19 mouse cellular contexts compared by ENCODE assay signal in genomic region chr9:21690031-21690430, GRCm38 (mm10). TPM values are rescaled to one million over a fixed set of nuclear protein-coding genes. Genes with fewer than 3 reads are reported as not detected.
A peak's percentile ranks its signal among the peaks of the same experiment; 100 is the strongest.
DNase-seq lines count a peak whose midpoint lies in the region; ATAC-seq and TF ChIP-seq lines count a peak whose summit lies in the region.
"Had no signal": no experiment of that assay in that cellular context is flagged by ENCODE, and none has a peak within 500 bp of the region (broad histone marks: within the 10 kb centered on the region; RNA-seq: fewer than 3 reads in every experiment).

No protein-coding gene starts in this region.

- intact Hi-C loops in heart, postnatal 10 days (cut with DNase I): loop anchor here (2.0 kb wide), 1 partner anchor 181 kb away; no protein-coding TSS in a partner anchor

- no peaks in the 10 kb centered on the region for H3K4me1 ChIP-seq in heart, postnatal 0 days (ENCODE audit: control insufficient read depth, insufficient read depth)
- H3K4me1 ChIP-seq: forebrain, embryonic 10.5 days; limb, embryonic 12.5 days; lung, embryonic 15.5 days; midbrain, embryonic 13.5 days; stomach, embryonic 15.5 days had no signal

- no peak for TF ChIP-seq CTCF in heart, postnatal 0 days (IDR thresholded peaks at IDR 0.05; ENCODE audit: low read depth)

- no peak for TF ChIP-seq EP300 in heart, postnatal 0 days (IDR thresholded peaks at IDR 0.05; ENCODE audit: low read depth)

- no peak overlapping the region for H3K4me3 ChIP-seq in heart, postnatal 0 days (ENCODE audit: low read depth, low read length)
- H3K4me3 ChIP-seq: forebrain, embryonic 10.5 days; layer of hippocampus, adult 2 months; limb, embryonic 12.5 days; lung, embryonic 15.5 days; midbrain, embryonic 13.5 days; stomach, embryonic 15.5 days had no signal

- H3K27me3 ChIP-seq in heart, postnatal 0 days (ENCODE audit: control insufficient read depth, insufficient read depth, low read length): no peaks in the 10 kb centered on the region
- H3K27me3 ChIP-seq: limb, embryonic 12.5 days; lung, embryonic 15.5 days; midbrain, embryonic 13.5 days; stomach, embryonic 15.5 days had no signal

- 73% methylated on average over 3 of the region's 3 CpGs for WGBS in heart, postnatal 0 days

- DNase-seq in heart, postnatal 0 days (ENCODE audit: low spot score): no peak
- DNase-seq in heart, postnatal 10 days: no peak
- DNase-seq in 3134 (ENCODE audit: extremely low read depth, insufficient read length, low spot score): peak; percentile 45
- peak; percentile 58 for DNase-seq in adrenal gland, adult 8-10 months
- DNase-seq in kidney, postnatal 14 days: peak; percentile 55
- no peak for DNase-seq in urinary bladder, postnatal 10 days (ENCODE audit: low spot score)
- DNase-seq: cerebellum, adult 11-12 months; heart, postnatal 36 days; right cerebral cortex, adult 18-20 months; thymus, postnatal 36 days had no signal

- no peak overlapping the region for H3K27ac ChIP-seq in heart, postnatal 0 days (ENCODE audit: low read depth)
- H3K27ac ChIP-seq: forebrain, embryonic 10.5 days; hindbrain, postnatal 0 days; layer of hippocampus, adult 2 months; limb, embryonic 12.5 days; lung, embryonic 15.5 days; midbrain, embryonic 13.5 days; stomach, embryonic 15.5 days had no signal

- no peaks in the 10 kb centered on the region for H3K9me3 ChIP-seq in heart, postnatal 0 days (replicated peaks; ENCODE audit: control insufficient read depth, low read length)
- H3K9me3 ChIP-seq: forebrain, embryonic 10.5 days; G1E; limb, embryonic 12.5 days; lung, embryonic 15.5 days; midbrain, embryonic 13.5 days; stomach, embryonic 15.5 days had no signal

- H3K36me3 ChIP-seq in heart, postnatal 0 days (replicated peaks; ENCODE audit: control insufficient read depth, insufficient read depth, low read length): peaks cover 69% of the 10 kb centered on the region

- H3K4me2 ChIP-seq in heart, postnatal 0 days (ENCODE audit: low read depth, low read length): no peak overlapping the region
- H3K4me2 ChIP-seq: limb, embryonic 12.5 days; lung, embryonic 15.5 days; midbrain, embryonic 13.5 days; stomach, embryonic 15.5 days had no signal

- no peak overlapping the region for H3K9ac ChIP-seq in heart, postnatal 0 days (replicated peaks; ENCODE audit: low read depth, low read length)
- H3K9ac ChIP-seq: limb, embryonic 12.5 days; lung, embryonic 15.5 days; midbrain, embryonic 13.5 days; stomach, embryonic 15.5 days had no signal

- ATAC-seq in heart, postnatal 0 days (ENCODE audit: insufficient read depth, low read depth): peak; percentile 37; the same call in 1 of the 2 replicates
- no peak for ATAC-seq in frontal cortex, adult (ENCODE audit: low TSS enrichment)
- ATAC-seq: hindbrain, postnatal 0 days; midbrain, embryonic 13.5 days had no signal

RNA-seq across cellular contexts. Expression of gene Ldlr, which starts 33.3 kb away (rescaled TPM):
- 36.8 and 42.9 TPM in 2 replicates for total RNA-seq in heart, postnatal 0 days (2014; rRNA removed; ENCODE audit: low replicate concordance)
- 8.0 and 10.9 TPM in 2 replicates for polyA plus RNA-seq in heart, postnatal 0 days (2015; fragmentation: Nextera tagmentation; extraction: Ambion mirVana)
- 10 to 100 TPM in 1 of 2 experiments, 1 to 10 TPM in 1; 8.5 to 10.7 TPM for total RNA-seq in heart, postnatal 10 days (2021)
- 100 to 1,000 TPM; 102 to 164 (median 147) TPM for total RNA-seq in adrenal gland, adult 8-10 months (2022)

Comparison
In these comparisons a context has a peak if more than half of its experiments do, and no peak if none do; other contexts are left out.
1. DNase-seq: peak in 3134 (single experiment), adrenal gland, adult 8-10 months (single experiment) and kidney, postnatal 14 days (single experiment); none in heart, postnatal 0 days (single experiment), heart, postnatal 10 days (0 of 2) and urinary bladder, postnatal 10 days (single experiment).